Mouse (Mus musculus): ENCODE measurements around the gene Eloa. TPM values are rescaled to one million over a fixed set of nuclear protein-coding genes. Genes with fewer than 3 reads are reported as not detected.

The Eloa gene
- polyA plus RNA-seq, 1 experiment from 2014 or later, result 27.0 TPM

Other genes with a start within 250 kb of the Eloa start
- gene Srsf10, start 166.0 kb downstream of the Eloa start, polyA plus RNA-seq (2015; fragmentation: Nextera tagmentation; extraction: Ambion mirVana), result 87.2 and 90.0 TPM in 2 replicates
- 77.1 and 78.3 TPM in 2 replicates for gene Pnrc2, start 147.9 kb downstream of the Eloa start, polyA plus RNA-seq (2015; fragmentation: Nextera tagmentation; extraction: Ambion mirVana)
- gene Cnr2, start 126.4 kb downstream of the Eloa start, polyA plus RNA-seq (2015; fragmentation: Nextera tagmentation; extraction: Ambion mirVana), result 2.8 and 3.0 TPM in 2 replicates
- gene Fuca1, start 101.0 kb downstream of the Eloa start, polyA plus RNA-seq (2015; fragmentation: Nextera tagmentation; extraction: Ambion mirVana), result 24.0 and 29.4 TPM in 2 replicates
- 91.4 and 96.5 TPM in 2 replicates for gene Hmgcl, start 75.3 kb downstream of the Eloa start, polyA plus RNA-seq (2015; fragmentation: Nextera tagmentation; extraction: Ambion mirVana)
- 38.6 and 46.9 TPM in 2 replicates for gene Gale, start 58.0 kb downstream of the Eloa start, polyA plus RNA-seq (2015; fragmentation: Nextera tagmentation; extraction: Ambion mirVana)
- gene Lypla2, start 49.1 kb downstream of the Eloa start, polyA plus RNA-seq (2015; fragmentation: Nextera tagmentation; extraction: Ambion mirVana), result 40.4 and 49.5 TPM in 2 replicates
- 73.9 and 81.7 TPM in 2 replicates for gene Pithd1, start 34.5 kb downstream of the Eloa start, polyA plus RNA-seq (2015; fragmentation: Nextera tagmentation; extraction: Ambion mirVana)
- 212 and 240 TPM in 2 replicates for gene Rpl11, start 31.7 kb upstream of the Eloa start, polyA plus RNA-seq (2015; fragmentation: Nextera tagmentation; extraction: Ambion mirVana)
- 41.3 and 42.6 TPM in 2 replicates for gene Id3, start 121.7 kb upstream of the Eloa start, polyA plus RNA-seq (2015; fragmentation: Nextera tagmentation; extraction: Ambion mirVana)
- 85.3 and 95.6 TPM in 2 replicates for gene E2f2, start 150.6 kb upstream of the Eloa start, polyA plus RNA-seq (2015; fragmentation: Nextera tagmentation; extraction: Ambion mirVana)
- gene Asap3, start 184.6 kb upstream of the Eloa start, polyA plus RNA-seq (2015; fragmentation: Nextera tagmentation; extraction: Ambion mirVana), result 2.5 and 3.0 TPM in 2 replicates
- gene Tcea3, start 226.0 kb upstream of the Eloa start, polyA plus RNA-seq (2015; fragmentation: Nextera tagmentation; extraction: Ambion mirVana), result 19.2 and 20.9 TPM in 2 replicates

All from liver, embryonic 15.5 days (tissue).